In the genomic region with DNA sequence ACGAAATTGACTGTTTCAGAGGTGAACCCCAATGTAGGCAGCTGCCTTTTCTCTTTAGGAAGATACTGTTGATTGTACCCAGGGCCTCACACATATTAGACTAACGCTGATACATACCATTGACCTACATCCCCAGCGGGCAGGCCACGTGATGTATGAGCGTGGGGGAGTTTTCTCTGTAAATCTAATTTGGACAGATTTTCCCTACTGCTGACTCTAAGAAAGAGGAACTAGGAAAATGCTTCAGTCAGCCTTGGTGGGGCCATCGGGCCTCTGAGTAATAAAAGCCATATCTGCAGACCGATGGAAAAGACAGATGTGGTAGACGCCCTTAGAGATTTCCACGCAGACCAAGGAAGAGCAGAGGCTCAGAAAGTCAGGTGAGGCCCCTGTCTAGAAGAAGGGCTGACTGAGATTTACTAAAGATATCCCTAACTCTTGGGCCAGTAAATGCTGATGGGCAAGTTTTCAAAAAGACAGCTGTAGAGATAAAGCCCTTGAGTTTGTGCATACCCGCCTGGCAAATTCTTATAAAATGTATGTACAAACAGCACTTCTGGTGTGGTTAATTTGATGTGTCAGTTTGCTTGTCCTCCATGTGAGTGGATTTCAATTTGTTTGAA, we compare ENCODE assay signal across 8 mouse cellular contexts. TPM values are rescaled to one million over a fixed set of nuclear protein-coding genes. Genes with fewer than 3 reads are reported as not detected.
DNase-seq lines count a peak whose midpoint lies in the region; ATAC-seq and TF ChIP-seq lines count a peak whose summit lies in the region.

No protein-coding gene starts in this region.

- H3K4me2 ChIP-seq in forebrain, embryonic 12.5 days, result peak overlapping the region; percentile 68
- peak overlapping the region; percentile 67 for H3K4me2 ChIP-seq in hindbrain, embryonic 11.5 days (replicated peaks; ENCODE audit: low read depth, low read length)
- peak overlapping the region; percentile 65 for H3K4me2 ChIP-seq in liver, embryonic 11.5 days
- H3K4me2 ChIP-seq in midbrain, embryonic 14.5 days (ENCODE audit: low read length), result peak overlapping the region; percentile 60

- H3K27ac ChIP-seq in cerebellum, adult 2 months (ENCODE audit: insufficient read depth, low read length), result no peak overlapping the region
- peak overlapping the region; percentile 66; the same call in 1 of the 2 replicates for H3K27ac ChIP-seq in forebrain, embryonic 12.5 days
- H3K27ac ChIP-seq in hindbrain, embryonic 11.5 days (ENCODE audit: low read depth, low read length), result no peak overlapping the region
- no peak overlapping the region for H3K27ac ChIP-seq in liver, embryonic 11.5 days (ENCODE audit: low read depth, low read length)
- H3K27ac ChIP-seq in midbrain, embryonic 14.5 days (replicated peaks; ENCODE audit: low read depth, low read length), result peak overlapping the region; percentile 81; the same call in 1 of the 2 replicates

- H3K4me1 ChIP-seq in cerebellum, adult 2 months (ENCODE audit: control insufficient read depth, insufficient read depth, low read length), result no peaks in the 10 kb centered on the region
- no peaks in the 10 kb centered on the region for H3K4me1 ChIP-seq in forebrain, embryonic 12.5 days
- no peaks in the 10 kb centered on the region for H3K4me1 ChIP-seq in hindbrain, embryonic 11.5 days (replicated peaks; ENCODE audit: control insufficient read depth, insufficient read depth, low read length)
- peaks cover 10% of the 10 kb centered on the region; the same call in 1 of the 2 replicates for H3K4me1 ChIP-seq in liver, embryonic 11.5 days (replicated peaks; ENCODE audit: control insufficient read depth, insufficient read depth, low read length)
- peaks cover 8% of the 10 kb centered on the region for H3K4me1 ChIP-seq in midbrain, embryonic 14.5 days (ENCODE audit: control insufficient read depth, insufficient read depth, low read length)

- TF ChIP-seq CTCF in cerebellum, adult 2 months (IDR thresholded peaks at IDR 0.05; ENCODE audit: borderline replicate concordance, insufficient read depth, low read depth, low read length), result no peak

- 76% methylated on average over 10 of the region's 10 CpGs for WGBS in cerebellum, adult 2 months
- WGBS in forebrain, embryonic 12.5 days, result 79% methylated on average over 10 of the region's 10 CpGs
- whole genome bisulfite sequencing in hindbrain, embryonic 11.5 days, result 81% methylated on average over 10 of the region's 10 CpGs
- WGBS in liver, embryonic 11.5 days, result 41% methylated on average over 10 of the region's 10 CpGs
- WGBS in midbrain, embryonic 14.5 days, result 83% methylated on average over 10 of the region's 10 CpGs

- ATAC-seq in forebrain, embryonic 12.5 days (ENCODE audit: low FRiP score), result peak; percentile 50
- ATAC-seq in hindbrain, embryonic 11.5 days (ENCODE audit: low FRiP score), result peak; percentile 62
- peak; percentile 13; the same call in 1 of the 2 replicates for ATAC-seq in liver, embryonic 11.5 days (replicated peaks; ENCODE audit: low FRiP score)
- ATAC-seq in midbrain, embryonic 14.5 days (ENCODE audit: low FRiP score, low TSS enrichment), result peak; percentile 16; the same call in 1 of the 2 replicates

- H3K36me3 ChIP-seq in forebrain, embryonic 12.5 days (replicated peaks), result no peaks in the 10 kb centered on the region
- H3K36me3 ChIP-seq in hindbrain, embryonic 11.5 days (ENCODE audit: control insufficient read depth, insufficient read depth, low read length), result no peaks in the 10 kb centered on the region
- no peaks in the 10 kb centered on the region for H3K36me3 ChIP-seq in liver, embryonic 11.5 days (ENCODE audit: control insufficient read depth, insufficient read depth, low read length)
- H3K36me3 ChIP-seq in midbrain, embryonic 14.5 days (ENCODE audit: control insufficient read depth, insufficient read depth, low read length), result 0 out of 2 replicates have a peak, but pooled peaks cover 5% of the 10 kb centered on the region

- no peak for TF ChIP-seq POLR2A in cerebellum, adult 2 months (IDR thresholded peaks at IDR 0.05; ENCODE audit: borderline replicate concordance, insufficient read depth, low read length)

- no peaks in the 10 kb centered on the region for H3K9me3 ChIP-seq in forebrain, embryonic 12.5 days
- no peaks in the 10 kb centered on the region for H3K9me3 ChIP-seq in hindbrain, embryonic 11.5 days (ENCODE audit: control insufficient read depth, low read length)
- no peaks in the 10 kb centered on the region for H3K9me3 ChIP-seq in liver, embryonic 11.5 days (ENCODE audit: control insufficient read depth, low read length)
- no peaks in the 10 kb centered on the region for H3K9me3 ChIP-seq in midbrain, embryonic 14.5 days (ENCODE audit: control insufficient read depth, low read length)

- no peak overlapping the region for H3K9ac ChIP-seq in forebrain, embryonic 12.5 days
- no peak overlapping the region for H3K9ac ChIP-seq in hindbrain, embryonic 11.5 days (ENCODE audit: low read depth, low read length)
- H3K9ac ChIP-seq in liver, embryonic 11.5 days (ENCODE audit: low read depth, low read length), result 0 out of 2 replicates have a peak overlapping the region, but pooled peaks have one; percentile 15
- H3K9ac ChIP-seq in midbrain, embryonic 14.5 days (replicated peaks; ENCODE audit: low read length), result no peak overlapping the region

- DNase-seq in cerebellum, adult 2 months, result no peak
- DNase-seq in cerebellum, adult 18-20 months, result no peak
- peak; percentile 72 for DNase-seq in MEL-GATA-1-ER (ENCODE audit: extremely low read depth, low read depth)
- DNase-seq in hindbrain, embryonic 11.5 days (ENCODE audit: low spot score), result no peak
- DNase-seq in liver, embryonic 11.5 days (ENCODE audit: low spot score), result no peak
- DNase-seq in midbrain, embryonic 14.5 days, result no peak
- no peak for DNase-seq in Muller cell, postnatal 12 days (ENCODE audit: inconsistent ontology term)

- H3K4me3 ChIP-seq in cerebellum, adult 2 months (replicated peaks; ENCODE audit: insufficient read depth, low read depth, low read length), result peak overlapping the region; percentile 95
- peak overlapping the region; percentile 73 for H3K4me3 ChIP-seq in forebrain, embryonic 12.5 days (replicated peaks)
- H3K4me3 ChIP-seq in hindbrain, embryonic 11.5 days (ENCODE audit: low read depth, low read length), result peak overlapping the region; percentile 65
- H3K4me3 ChIP-seq in liver, embryonic 11.5 days (ENCODE audit: low read depth, low read length), result peak overlapping the region; percentile 77
- peak overlapping the region; percentile 61 for H3K4me3 ChIP-seq in midbrain, embryonic 14.5 days (replicated peaks; ENCODE audit: low read depth, low read length)

- H3K27me3 ChIP-seq in cerebellum, adult 2 months (ENCODE audit: control insufficient read depth, insufficient read depth, low read length), result no peaks in the 10 kb centered on the region
- H3K27me3 ChIP-seq in forebrain, embryonic 12.5 days, result no peaks in the 10 kb centered on the region; the same call in 1 of the 2 replicates
- H3K27me3 ChIP-seq in hindbrain, embryonic 11.5 days (ENCODE audit: control insufficient read depth, insufficient read depth, low read length), result no peaks in the 10 kb centered on the region
- no peaks in the 10 kb centered on the region for H3K27me3 ChIP-seq in liver, embryonic 11.5 days (replicated peaks; ENCODE audit: control insufficient read depth, insufficient read depth, low read length)
- H3K27me3 ChIP-seq in midbrain, embryonic 14.5 days (ENCODE audit: control insufficient read depth, insufficient read depth, low read length), result no peaks in the 10 kb centered on the region

RNA-seq across cellular contexts. Expression of a gene that starts 0.7 kb away (rescaled TPM):
- 13.7 and 14.0 TPM in 2 replicates for polyA plus RNA-seq in cerebellum, adult 2 months (2012; rRNA removed)
- 13.5 and 13.7 TPM in 2 replicates for polyA plus RNA-seq in forebrain, embryonic 12.5 days (2016; fragmentation: Nextera tagmentation; extraction: Ambion mirVana)
- polyA plus RNA-seq in hindbrain, embryonic 11.5 days (2014; fragmentation: Nextera tagmentation; extraction: Ambion mirVana), result 10.7 and 12.8 TPM in 2 replicates
- 7.9 and 8.5 TPM in 2 replicates for polyA plus RNA-seq in liver, embryonic 11.5 days (2014; fragmentation: Nextera tagmentation; extraction: Ambion mirVana)
- polyA plus RNA-seq in midbrain, embryonic 14.5 days (2014; fragmentation: Nextera tagmentation; extraction: Ambion mirVana), result 13.7 and 16.9 TPM in 2 replicates

RNA-seq across cellular contexts. Expression of a gene that starts 26.8 kb away (rescaled TPM):
- 0.20 and 0.33 TPM in 2 replicates for polyA plus RNA-seq in cerebellum, adult 2 months (2012; rRNA removed)
- 3.6 and 4.1 TPM in 2 replicates for polyA plus RNA-seq in forebrain, embryonic 12.5 days (2016; fragmentation: Nextera tagmentation; extraction: Ambion mirVana)
- polyA plus RNA-seq in hindbrain, embryonic 11.5 days (2014; fragmentation: Nextera tagmentation; extraction: Ambion mirVana), result 4.0 and 5.7 TPM in 2 replicates
- 0.82 and 1.2 TPM in 2 replicates for polyA plus RNA-seq in liver, embryonic 11.5 days (2014; fragmentation: Nextera tagmentation; extraction: Ambion mirVana)
- 0.97 and 1.8 TPM in 2 replicates for polyA plus RNA-seq in midbrain, embryonic 14.5 days (2014; fragmentation: Nextera tagmentation; extraction: Ambion mirVana)

Comparison
In these comparisons a context has a peak if more than half of its experiments do, and no peak if none do; other contexts are left out.
1. H3K27ac ChIP-seq: peak in forebrain, embryonic 12.5 days (single experiment) and midbrain, embryonic 14.5 days (single experiment); none in cerebellum, adult 2 months (single experiment), hindbrain, embryonic 11.5 days (single experiment) and liver, embryonic 11.5 days (single experiment).
2. Peak in every context shown above with its lines, with median percentiles within 50 percentile points of each other: H3K4me3 ChIP-seq, ATAC-seq and H3K4me2 ChIP-seq.